Mouse (Mus musculus) MEL (cell line): ENCODE data around the gene Gab3. TPM values are rescaled to one million over a fixed set of nuclear protein-coding genes. Genes with fewer than 3 reads are reported as not detected.

Experiments used
- DNase-seq: peaks from one replicate; pipeline ENCODE4 v3.0.0; 2011; ENCODE audit warnings: low read depth, low spot score
- H3K27ac ChIP-seq: 2 replicates; pipeline ENCODE4 v1.5.1; 2012; ENCODE audit warnings: low read depth, mild to moderate bottlenecking, control low read depth, low read length, moderate library complexity; ENCODE audit not compliant: control insufficient read depth
- H3K27me3 ChIP-seq, 2 experiments: fragments of 150-350 bp in 1 of 2; sonication (generic) in 1 of 2; 2 replicates each; pipeline ENCODE4 v1.6.1; 2012; ENCODE audit warnings: low read length in 2 of 2, mild to moderate bottlenecking in 2 of 2, improper control_type of control experiment in 1 of 2, moderate library complexity in 1 of 2; ENCODE audit not compliant: insufficient read depth in 2 of 2, control insufficient read depth in 1 of 2
- H3K36me3 ChIP-seq, 2 experiments: 2 replicates each; pipeline ENCODE4 v1.6.1; 2012 to 2014; ENCODE audit warnings: low read length in 2 of 2, improper control_type of control experiment in 1 of 2, inconsistent platforms in 1 of 2, mild to moderate bottlenecking in 1 of 2; ENCODE audit not compliant: insufficient read depth in 2 of 2, control insufficient read depth in 1 of 2
- H3K4me1 ChIP-seq, 2 experiments: fragments of 150-350 bp in 1 of 2; sonication (generic) in 1 of 2; 2 replicates each; pipeline ENCODE4 v1.6.1; 2012; ENCODE audit warnings: low read length in 2 of 2, improper control_type of control experiment in 1 of 2, mild to moderate bottlenecking in 1 of 2; ENCODE audit not compliant: insufficient read depth in 2 of 2, control insufficient read depth in 1 of 2
- H3K4me3 ChIP-seq, 2 experiments: fragments of 150-350 bp in 1 of 2; sonication (generic) in 1 of 2; 2 replicates each; pipeline ENCODE4 v1.5.1; 2012; ENCODE audit warnings: low read depth in 2 of 2, low read length in 2 of 2, mild to moderate bottlenecking in 2 of 2, moderate library complexity in 2 of 2, control low read depth in 1 of 2, improper control_type of control experiment in 1 of 2; ENCODE audit not compliant: control insufficient read depth in 1 of 2, insufficient read depth in 1 of 2
- H3K79me2 ChIP-seq: 2 replicates; pipeline ENCODE4 v1.6.1; 2012; ENCODE audit warnings: mild to moderate bottlenecking, low read length, moderate library complexity; ENCODE audit not compliant: control insufficient read depth, poor library complexity, insufficient read depth
- H3K9ac ChIP-seq: 2 replicates; pipeline ENCODE4 v1.6.1; 2012; ENCODE audit warnings: low read depth, mild to moderate bottlenecking, control low read depth, low read length, moderate library complexity; ENCODE audit not compliant: control insufficient read depth, poor library complexity, severe bottlenecking
- H3K9me3 ChIP-seq: fragments of 150-350 bp; sonication (generic); replicated peaks from 2 replicates; pipeline ENCODE4 v1.6.1; 2012; ENCODE audit warnings: mild to moderate bottlenecking, low read length, improper control_type of control experiment, moderate library complexity; ENCODE audit not compliant: insufficient read depth
- BHLHE40 ChIP-seq: IDR thresholded peaks from 2 replicates; pipeline ENCODE4 v1.6.1; 2012; ENCODE audit warnings: low read depth, mild to moderate bottlenecking, inconsistent platforms, low read length, improper control_type of control experiment, borderline replicate concordance
- CHD1 ChIP-seq: IDR thresholded peaks from 2 replicates; pipeline ENCODE4 v1.6.1; 2012; ENCODE audit warnings: low read depth, mild to moderate bottlenecking, inconsistent platforms, low read length, improper control_type of control experiment
- CHD2 ChIP-seq: IDR thresholded peaks from 2 replicates; pipeline ENCODE4 v1.6.1; 2011; ENCODE audit warnings: low read length, improper control_type of control experiment
- CTCF ChIP-seq, 3 experiments: IDR thresholded peaks in 2 of 3; conservative IDR thresholded peaks in 1 of 3; 2 replicates each; pipeline ENCODE4 v1.5.1; 2011 to 2012; ENCODE audit warnings: low read length in 3 of 3, low read depth in 2 of 3, mild to moderate bottlenecking in 2 of 3, improper control_type of control experiment in 1 of 3, inconsistent platforms in 1 of 3, mixed read lengths in 1 of 3, moderate library complexity in 1 of 3; ENCODE audit not compliant: control insufficient read depth in 1 of 3, insufficient read depth in 1 of 3, poor library complexity in 1 of 3, severe bottlenecking in 1 of 3
- E2F4 ChIP-seq: IDR thresholded peaks from 2 replicates; pipeline ENCODE4 v1.6.1; 2011; ENCODE audit warnings: low read depth, low read length, improper control_type of control experiment, borderline replicate concordance
- ELF1 ChIP-seq: IDR thresholded peaks from 2 replicates; pipeline ENCODE4 v1.6.1; 2014; ENCODE audit warnings: low read depth, mild to moderate bottlenecking, inconsistent platforms, low read length, improper control_type of control experiment, moderate library complexity
- EP300 ChIP-seq, 2 experiments: IDR thresholded peaks; 2 replicates each; pipeline ENCODE4 v1.6.1; 2011; ENCODE audit warnings: improper control_type of control experiment in 2 of 2, low read length in 2 of 2, low read depth in 1 of 2, mild to moderate bottlenecking in 1 of 2
- ETS1 ChIP-seq: IDR thresholded peaks from 2 replicates; pipeline ENCODE4 v1.6.1; 2012; ENCODE audit warnings: low read depth, mild to moderate bottlenecking, inconsistent platforms, low read length, improper control_type of control experiment, moderate library complexity
- GABPA ChIP-seq: IDR thresholded peaks from 2 replicates; pipeline ENCODE4 v1.6.1; 2012; ENCODE audit warnings: low read depth, mild to moderate bottlenecking, inconsistent platforms, low read length, improper control_type of control experiment, moderate library complexity
- GATA1 ChIP-seq: IDR thresholded peaks from 2 replicates; pipeline ENCODE4 v1.6.1; 2011; ENCODE audit warnings: low read depth, low read length, improper control_type of control experiment
- JUND ChIP-seq: IDR thresholded peaks from 2 replicates; pipeline ENCODE4 v1.6.1; 2011; ENCODE audit warnings: low read depth, mild to moderate bottlenecking, improper control_type of control experiment, low read length
- KAT2A ChIP-seq: conservative IDR thresholded peaks from 2 replicates; pipeline ENCODE4 v1.6.1; 2012; ENCODE audit warnings: low read depth, low read length, improper control_type of control experiment, inconsistent platforms
- MAX ChIP-seq: IDR thresholded peaks from 2 replicates; pipeline ENCODE4 v1.6.1; 2011; ENCODE audit warnings: low read length, improper control_type of control experiment
- MAZ ChIP-seq: IDR thresholded peaks from 2 replicates; pipeline ENCODE4 v1.6.1; 2012; ENCODE audit warnings: low read depth, mild to moderate bottlenecking, inconsistent platforms, low read length, improper control_type of control experiment
- MEF2A ChIP-seq: IDR thresholded peaks from 2 replicates; pipeline ENCODE4 v1.6.1; 2014; ENCODE audit warnings: low read depth, mild to moderate bottlenecking, inconsistent platforms, low read length, improper control_type of control experiment; ENCODE audit not compliant: poor library complexity, insufficient replicate concordance, severe bottlenecking; ENCODE audit errors: extremely low read depth
- MYB ChIP-seq: IDR thresholded peaks from 2 replicates; pipeline ENCODE4 v1.6.1; 2011; ENCODE audit warnings: mild to moderate bottlenecking, low read depth, low read length, improper control_type of control experiment
- NELFE ChIP-seq: IDR thresholded peaks from 2 replicates; pipeline ENCODE4 v1.6.1; 2011; ENCODE audit warnings: low read depth, low read length, improper control_type of control experiment
- NRF1 ChIP-seq: IDR thresholded peaks from 2 replicates; pipeline ENCODE4 v1.6.1; 2014; ENCODE audit warnings: low read depth, mild to moderate bottlenecking, inconsistent platforms, low read length, improper control_type of control experiment, moderate library complexity; ENCODE audit not compliant: poor library complexity, insufficient read depth, severe bottlenecking
- POLR2A ChIP-seq, 2 experiments: IDR thresholded peaks; 2 replicates each; pipeline ENCODE4 v1.6.1; 2011 to 2012; ENCODE audit warnings: low read length in 2 of 2, mild to moderate bottlenecking in 2 of 2, control low read depth in 1 of 2, improper control_type of control experiment in 1 of 2, low read depth in 1 of 2, moderate library complexity in 1 of 2; ENCODE audit not compliant: control insufficient read depth in 1 of 2, insufficient read depth in 1 of 2, poor library complexity in 1 of 2
- RAD21 ChIP-seq: IDR thresholded peaks from 2 replicates; pipeline ENCODE4 v1.6.1; 2011; ENCODE audit warnings: mild to moderate bottlenecking, low read depth, low read length, improper control_type of control experiment
- SIN3A ChIP-seq: IDR thresholded peaks from 2 replicates; pipeline ENCODE4 v1.6.1; 2012; ENCODE audit warnings: low read length, improper control_type of control experiment, inconsistent platforms
- SMC3 ChIP-seq: IDR thresholded peaks from 2 replicates; pipeline ENCODE4 v1.6.1; 2011; ENCODE audit warnings: low read depth, low read length, improper control_type of control experiment
- TAL1 ChIP-seq: IDR thresholded peaks from 2 replicates; pipeline ENCODE4 v1.6.1; 2012; ENCODE audit warnings: mild to moderate bottlenecking, inconsistent platforms, low read length, moderate library complexity, mixed read lengths
- TBP ChIP-seq: IDR thresholded peaks from 2 replicates; pipeline ENCODE4 v1.8.0; 2011; ENCODE audit warnings: low read depth, low read length, improper control_type of control experiment
- TCF12 ChIP-seq: IDR thresholded peaks from 2 replicates; pipeline ENCODE4 v1.6.1; 2014; ENCODE audit warnings: low read depth, mild to moderate bottlenecking, inconsistent platforms, low read length, improper control_type of control experiment, moderate library complexity
- UBTF ChIP-seq: IDR thresholded peaks from 2 replicates; pipeline ENCODE4 v1.6.1; 2012; ENCODE audit warnings: low read depth, mild to moderate bottlenecking, inconsistent platforms, low read length, improper control_type of control experiment, moderate library complexity, borderline replicate concordance; ENCODE audit not compliant: insufficient read depth
- USF2 ChIP-seq, 2 experiments: IDR thresholded peaks; 2 replicates each; pipeline ENCODE4 v1.6.1; 2011 to 2012; ENCODE audit warnings: improper control_type of control experiment in 2 of 2, low read length in 2 of 2, borderline replicate concordance in 1 of 2, inconsistent platforms in 1 of 2, low read depth in 1 of 2, mild to moderate bottlenecking in 1 of 2; ENCODE audit not compliant: insufficient read depth in 1 of 2
- ZKSCAN1 ChIP-seq: IDR thresholded peaks from 2 replicates; pipeline ENCODE4 v1.6.1; 2012; ENCODE audit warnings: low read depth, mild to moderate bottlenecking, inconsistent platforms, low read length, improper control_type of control experiment, moderate library complexity
- polyA plus RNA-seq, 2 experiments: library from polyadenylated mRNA; stranded (reverse) in 1 of 2; unstranded in 1 of 2; fragments of >175 nt in 1 of 2; fragments of >200 nt in 1 of 2; gene quantifications; 2 replicates each; pipeline versions ENCODE4 v1.2.1 to v1.2.4; 2012; ENCODE audit warnings: low replicate concordance in 2 of 2, low read depth in 1 of 2; ENCODE audit not compliant: insufficient read length in 2 of 2, insufficient read depth in 1 of 2, missing spikeins in 1 of 2
- total RNA-seq: library from RNA; depleted of rRNA; stranded (reverse); fragments of 300-350 nt; gene quantifications from 2 replicates; pipeline ENCODE4 v1.2.3, GENCODE M21; 2012

Gab3 gene
- total and polyA plus RNA-seq, 3 experiments, result 0.23 to 0.70 TPM; not detected in 1

DNA sequence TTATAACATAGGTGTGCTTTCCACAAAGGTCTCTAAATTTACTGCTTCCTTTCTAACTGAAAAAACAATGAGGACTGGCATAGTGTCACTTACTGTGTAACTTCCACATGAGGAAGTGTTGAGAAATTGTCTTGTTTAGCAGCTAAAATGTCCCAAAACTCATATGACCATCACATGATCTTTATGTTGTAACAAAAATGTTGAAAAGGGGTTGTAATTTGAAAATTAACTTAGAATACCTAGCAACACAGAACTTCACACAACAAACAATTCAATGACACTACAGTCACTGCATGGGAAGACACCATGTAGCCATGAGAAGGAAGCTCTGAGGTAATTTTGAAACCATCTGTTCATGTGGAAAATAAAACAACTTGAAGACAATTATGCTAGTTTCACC, 41.6 kb upstream of the Gab3 start:
- DNase-seq, result no peak
- TF ChIP-seq CTCF (IDR thresholded peaks at IDR 0.05 in 2 of 3, conservative IDR thresholded peaks at IDR 0.05 in 1 of 3; ENCODE audit: control insufficient read depth in 1 of 3, insufficient read depth in 1 of 3, low read depth in 2 of 3, low read length in 3 of 3, poor library complexity in 1 of 3, severe bottlenecking in 1 of 3), result no peak
- TF ChIP-seq USF2 (IDR thresholded peaks at IDR 0.05; ENCODE audit: borderline replicate concordance in 1 of 2, insufficient read depth in 1 of 2, low read depth in 1 of 2, low read length in 2 of 2), result no peak
- TF ChIP-seq GATA1, result no peak
- TF ChIP-seq JUND, result no peak
- no peak for TF ChIP-seq EP300 (IDR thresholded peaks at IDR 0.05; ENCODE audit: low read depth in 1 of 2, low read length in 2 of 2)
- TF ChIP-seq NELFE, result no peak
- TF ChIP-seq MYB, result no peak
- no peak for TF ChIP-seq MAX
- no peak for TF ChIP-seq E2F4
- TF ChIP-seq ELF1, result no peak
- no peak for TF ChIP-seq GABPA
- TF ChIP-seq NRF1, result no peak
- no peak for TF ChIP-seq TCF12
- no peak for TF ChIP-seq RAD21
- TF ChIP-seq SIN3A, result no peak
- no peak for TF ChIP-seq TBP
- TF ChIP-seq SMC3, result no peak

DNA sequence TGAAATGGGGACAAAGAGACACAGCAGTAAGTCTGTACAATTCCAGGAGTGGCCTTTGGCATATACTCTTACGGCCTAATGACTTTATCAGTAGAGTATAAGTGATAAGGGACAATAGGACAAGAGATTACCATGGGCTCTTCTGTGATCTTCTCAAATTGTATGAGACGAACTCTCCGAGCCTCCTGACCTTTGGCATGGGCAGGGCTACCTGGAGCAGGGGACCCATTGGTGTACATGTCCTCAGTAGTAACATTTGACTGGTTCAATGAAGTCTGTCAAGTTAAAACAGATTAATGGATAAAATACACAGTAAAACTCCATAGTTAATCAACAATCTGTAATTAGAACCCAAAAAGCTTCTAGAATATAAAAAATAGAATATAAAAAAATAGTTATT, 40.3 kb upstream of the Gab3 start:
- peaks cover 2 to 3% of the 10 kb centered on the region in 2 experiments; a peak in 3 of 4 replicates for H3K4me1 ChIP-seq
- no peak for TF ChIP-seq BHLHE40
- TF ChIP-seq TAL1, result no peak
- TF ChIP-seq GATA1, result no peak
- TF ChIP-seq CHD1, result no peak
- TF ChIP-seq KAT2A, result no peak
- no peak for TF ChIP-seq ETS1
- TF ChIP-seq USF2 (IDR thresholded peaks at IDR 0.05; ENCODE audit: borderline replicate concordance in 1 of 2, insufficient read depth in 1 of 2, low read depth in 1 of 2, low read length in 2 of 2), result no peak
- no peak for TF ChIP-seq POLR2A (IDR thresholded peaks at IDR 0.05; ENCODE audit: control insufficient read depth in 1 of 2, insufficient read depth in 1 of 2, low read depth in 1 of 2, low read length in 2 of 2, poor library complexity in 1 of 2)
- no peak for TF ChIP-seq CHD2
- TF ChIP-seq RAD21, result no peak
- TF ChIP-seq SMC3, result no peak
- TF ChIP-seq ZKSCAN1, result no peak
- no peak for TF ChIP-seq MAZ
- TF ChIP-seq MEF2A, result no peak
- TF ChIP-seq SIN3A, result no peak
- TF ChIP-seq E2F4, result no peak
- TF ChIP-seq NRF1, result no peak
- no peak for TF ChIP-seq UBTF
- H3K79me2 ChIP-seq, result peaks cover 2% of the 10 kb centered on the region; the same call in 1 of the 2 replicates
- no peak overlapping the region for H3K27ac ChIP-seq
- no peak overlapping the region for H3K9ac ChIP-seq
- no peaks in the 10 kb centered on the region for H3K27me3 ChIP-seq
- no peak for DNase-seq
- no peak overlapping the region for H3K4me3 ChIP-seq
- H3K9me3 ChIP-seq, result no peaks in the 10 kb centered on the region
- H3K36me3 ChIP-seq, result peaks cover 0 to 11% of the 10 kb centered on the region in 2 experiments; a peak in 2 of 4 replicates

More for the DNA sequence above, 41.6 kb upstream of the Gab3 start:
- peaks cover 2 to 3% of the 10 kb centered on the region in 2 experiments; a peak in 3 of 4 replicates for H3K4me1 ChIP-seq
- H3K36me3 ChIP-seq, result peaks cover 0 to 11% of the 10 kb centered on the region in 2 experiments; a peak in 2 of 4 replicates
- no peak overlapping the region for H3K27ac ChIP-seq
- H3K79me2 ChIP-seq, result peaks cover 2% of the 10 kb centered on the region; the same call in 1 of the 2 replicates
- no peak overlapping the region for H3K9ac ChIP-seq
- H3K27me3 ChIP-seq, result no peaks in the 10 kb centered on the region
- H3K9me3 ChIP-seq, result no peaks in the 10 kb centered on the region
- H3K4me3 ChIP-seq, result no peak overlapping the region
